Mouse (Mus musculus) spleen, postnatal 36 days (tissue): ENCODE results near the gene Tsr1.

Experiments
- DNase-seq, 2 experiments: peaks; one replicate each; pipeline ENCODE4 v3.0.0; 2022; ENCODE audit warnings: low spot score in 2 of 2, mixed read lengths in 1 of 2

The Tsr1 gene

DNA sequence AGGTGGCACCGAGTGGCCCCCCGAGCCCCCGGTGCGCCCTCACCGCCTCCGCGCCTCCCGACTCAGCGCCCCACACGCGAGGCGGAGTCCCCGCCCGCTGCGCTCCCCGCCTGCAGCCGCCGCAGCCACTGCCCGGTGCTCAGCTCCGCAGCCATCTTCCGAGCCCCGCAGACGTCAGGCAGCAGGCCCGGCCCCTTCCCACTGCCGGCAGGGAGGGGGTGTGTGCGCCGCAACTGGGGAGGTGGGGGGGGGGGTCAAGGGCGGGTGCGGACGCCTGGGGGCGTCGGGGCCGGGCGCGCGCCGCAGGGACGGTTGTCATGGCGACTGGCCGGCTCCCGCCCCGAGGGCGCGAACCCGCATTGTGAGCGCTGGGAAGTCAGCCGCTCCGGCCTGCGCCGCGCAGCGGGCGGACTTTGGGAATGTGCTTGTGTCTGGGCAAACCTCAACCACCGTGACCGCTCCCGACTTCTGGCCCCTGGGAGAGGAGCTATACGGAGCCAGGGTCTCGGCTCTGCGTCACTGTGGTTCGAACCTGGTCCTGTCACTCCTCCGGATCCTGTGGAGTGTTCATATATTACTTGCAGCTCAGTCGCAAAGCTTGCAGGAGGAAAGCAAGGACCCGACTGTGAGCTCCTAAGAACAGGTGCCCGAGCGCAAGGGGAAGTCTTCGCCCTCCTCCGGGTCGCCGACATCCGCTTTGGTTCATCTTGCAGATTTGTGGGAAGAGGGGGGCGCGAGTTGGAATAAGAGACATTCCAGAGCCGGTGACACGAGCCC, 782 bp upstream of the Tsr1 start, which contains the start of gene Sgsm2:
Gene Sgsm2, minus strand, starts transcription at position 160 of the 777 bp plus-strand sequence.
- DNase-seq, result peak; percentile 50 to 52

DNA sequence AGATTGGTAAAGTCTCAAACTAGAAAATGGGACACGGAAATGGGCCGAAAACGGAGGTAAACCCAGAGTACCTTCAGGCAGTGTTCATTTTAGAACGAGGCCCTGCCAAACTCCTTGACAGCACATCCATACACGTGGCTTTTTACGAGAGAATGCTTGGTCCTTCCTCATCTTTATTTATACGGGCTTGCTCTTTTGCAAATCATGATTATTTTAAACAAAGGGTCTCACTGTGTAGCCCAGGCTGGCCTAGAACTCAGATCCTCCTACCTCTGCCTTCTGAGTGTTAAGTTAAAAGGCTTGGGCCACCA, 601 bp downstream of the Tsr1 start:
- DNase-seq, result no peak

DNA sequence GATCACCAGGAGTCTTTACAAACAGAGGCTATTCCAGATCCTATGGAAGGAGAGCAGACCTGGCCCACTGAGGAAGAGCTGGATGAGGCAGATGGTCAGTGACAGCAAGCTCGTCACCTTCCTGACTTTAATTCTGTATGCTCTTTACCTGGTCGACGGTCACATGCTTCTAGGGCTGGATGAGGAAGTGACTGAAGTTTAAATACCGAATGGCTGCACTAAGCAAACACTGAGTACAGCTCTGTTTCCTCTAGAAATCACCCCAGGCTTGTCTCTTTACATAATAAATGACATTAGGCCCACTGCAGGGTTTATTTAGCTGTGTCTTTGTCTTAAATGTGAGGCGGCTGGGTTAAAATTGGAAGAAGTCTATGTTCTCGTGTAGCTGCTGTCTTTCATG, 3.7 kb downstream of the Tsr1 start:
- DNase-seq, result no peak

DNA sequence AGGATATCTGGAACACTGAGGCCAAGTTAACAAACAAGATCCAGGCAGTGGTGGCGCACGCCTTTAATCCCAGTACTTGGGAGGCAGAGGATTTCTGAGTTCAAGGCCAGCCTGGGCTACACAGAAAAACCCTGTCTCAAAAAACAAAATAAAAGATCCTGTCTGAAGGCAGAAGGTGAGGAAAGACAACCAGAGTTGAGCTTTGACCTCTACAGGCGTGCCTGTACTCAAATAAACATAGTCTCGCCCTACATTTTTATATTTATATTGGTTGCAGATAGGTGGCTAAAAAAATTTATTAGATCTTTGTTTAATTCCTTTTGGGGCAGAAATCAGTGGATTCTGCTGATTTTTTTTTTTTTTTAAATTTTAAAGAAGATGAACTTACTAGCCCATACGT, 4.5 kb downstream of the Tsr1 start:
- no peak for DNase-seq

DNA sequence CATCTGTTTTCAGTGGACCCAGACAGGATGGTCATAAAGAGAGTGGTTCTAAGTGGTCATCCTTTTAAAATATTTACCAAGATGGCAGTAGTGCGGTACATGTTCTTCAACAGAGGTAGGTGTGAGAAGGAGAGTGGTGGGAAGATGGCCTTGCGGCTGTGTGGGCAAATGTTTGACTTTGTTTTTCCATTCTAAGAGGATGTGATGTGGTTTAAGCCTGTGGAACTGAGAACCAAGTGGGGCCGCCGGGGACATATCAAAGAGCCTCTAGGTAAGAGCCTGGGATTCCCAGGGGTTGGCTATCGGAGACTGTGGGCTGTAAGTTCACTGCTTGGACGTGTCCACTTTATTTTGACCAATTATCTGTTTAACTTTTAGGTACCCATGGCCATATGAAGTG, 10.0 kb downstream of the Tsr1 start:
- no peak for DNase-seq

DNA sequence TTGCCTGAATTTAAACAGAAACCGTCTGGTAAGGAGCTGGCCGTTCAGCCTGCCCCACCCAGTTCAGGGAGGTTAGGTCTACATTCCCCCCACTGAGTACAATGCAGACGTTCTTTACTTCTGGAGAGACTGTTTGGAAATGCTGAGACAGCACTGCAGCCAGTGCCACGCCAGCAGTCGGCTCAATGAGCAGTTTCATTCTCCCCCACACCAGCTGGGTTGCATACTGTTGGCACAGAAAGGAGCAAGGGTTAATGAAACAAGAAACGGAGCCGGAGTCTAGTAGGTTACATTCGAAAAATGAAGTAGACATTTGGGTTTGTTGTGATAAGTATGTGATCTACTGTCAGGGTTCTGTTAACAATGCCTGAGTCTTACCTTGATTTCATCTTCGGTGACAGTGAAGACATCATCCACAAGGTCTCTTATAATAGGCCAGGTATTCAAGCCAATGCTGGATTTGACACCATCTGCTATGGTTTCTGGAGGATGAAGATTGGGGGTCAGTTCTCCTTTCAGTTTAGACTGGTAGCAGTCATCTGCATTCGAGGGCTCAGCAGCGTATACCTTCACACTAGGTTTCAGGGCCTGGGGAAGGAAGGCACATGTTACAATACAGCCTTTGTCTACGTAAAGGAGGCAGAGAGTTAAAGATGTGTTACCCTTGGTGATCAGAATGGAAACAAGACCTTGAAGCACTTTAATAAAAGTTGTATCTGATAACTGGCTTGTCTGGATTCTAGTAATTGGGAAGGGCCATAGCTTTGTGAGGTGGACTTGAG, 10.9 kb downstream of the Tsr1 start:
- no peak for DNase-seq

DNA sequence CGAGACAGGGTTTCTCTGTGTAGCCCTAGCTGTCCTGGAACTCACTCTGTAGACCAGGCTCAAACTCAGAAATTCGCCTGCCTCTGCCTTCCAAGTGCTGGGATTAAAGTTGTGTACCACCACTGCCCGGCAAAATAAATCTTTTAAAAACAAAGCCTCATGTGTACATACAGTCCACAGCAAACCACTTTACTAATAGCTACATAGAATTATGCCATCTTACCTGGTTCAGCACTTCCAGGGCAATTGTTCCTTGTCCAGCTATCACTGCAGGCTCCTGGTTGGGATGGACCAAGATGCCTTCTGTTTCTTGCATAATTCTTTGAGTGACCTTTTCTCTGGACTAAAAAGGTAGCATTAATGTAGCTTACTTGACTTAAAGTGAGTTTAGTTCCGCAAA, 12.1 kb downstream of the Tsr1 start:
- DNase-seq, result no peak

DNA sequence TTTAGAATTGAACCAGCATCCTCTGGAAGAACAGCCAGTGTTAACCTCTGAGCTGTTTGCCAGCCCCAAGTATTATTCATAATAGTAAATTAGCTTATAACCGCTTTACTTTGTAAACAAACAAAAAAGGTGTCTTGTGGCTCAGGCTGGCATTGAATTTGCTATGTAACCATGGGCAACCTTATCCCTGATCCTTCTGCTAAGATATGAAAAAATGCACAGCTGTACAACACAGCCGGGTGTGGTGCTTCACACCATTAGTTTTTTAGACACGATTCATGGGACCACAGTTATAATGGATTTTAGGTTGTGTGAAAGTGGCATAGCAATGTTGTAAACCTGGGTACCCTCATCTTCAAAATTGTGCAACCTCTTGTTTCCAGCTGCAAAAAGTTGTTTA, 14.6 kb downstream of the Tsr1 start:
- no peak for DNase-seq

DNA sequence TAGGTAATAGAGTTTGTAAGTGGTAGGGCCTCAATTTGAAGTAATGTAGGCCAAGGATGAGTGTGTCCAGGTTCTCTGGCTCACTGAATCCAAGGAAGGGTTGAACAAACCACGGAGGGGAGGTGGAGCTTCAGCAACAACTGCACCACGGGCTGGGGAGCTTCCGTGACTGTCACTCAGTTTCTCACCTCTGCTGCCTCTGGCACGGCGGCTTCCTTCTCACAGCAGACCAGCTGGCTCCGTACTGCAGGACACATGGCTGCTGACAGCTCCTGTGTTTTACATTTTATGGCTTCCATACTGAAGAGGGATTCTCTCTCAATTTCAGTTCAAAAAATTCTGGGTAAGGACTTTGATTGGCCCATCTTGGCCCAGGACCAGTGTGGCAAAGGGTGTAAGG, 21.4 kb downstream of the Tsr1 start:
- DNase-seq, result no peak

DNA sequence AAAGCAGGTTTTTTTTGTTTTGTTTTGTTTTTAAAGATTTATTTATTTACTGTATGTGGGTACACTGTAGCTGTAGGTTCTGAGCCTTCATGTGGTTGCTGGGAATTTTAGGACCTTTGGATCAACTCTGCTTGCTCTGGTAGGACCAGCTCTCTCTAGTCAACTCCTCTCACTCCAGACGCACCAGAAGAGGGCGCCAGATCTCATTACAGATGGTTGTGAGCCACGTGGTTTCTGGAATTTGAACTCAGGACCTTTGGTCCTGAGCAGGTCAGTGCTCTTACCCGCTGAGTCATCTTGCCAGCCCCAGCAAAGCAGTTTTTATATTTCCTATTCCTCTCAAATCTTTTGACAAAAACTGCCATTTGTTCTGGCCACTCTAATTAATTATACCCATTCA, 26.3 kb downstream of the Tsr1 start:
- DNase-seq, result peak; percentile 14 to 46

DNA sequence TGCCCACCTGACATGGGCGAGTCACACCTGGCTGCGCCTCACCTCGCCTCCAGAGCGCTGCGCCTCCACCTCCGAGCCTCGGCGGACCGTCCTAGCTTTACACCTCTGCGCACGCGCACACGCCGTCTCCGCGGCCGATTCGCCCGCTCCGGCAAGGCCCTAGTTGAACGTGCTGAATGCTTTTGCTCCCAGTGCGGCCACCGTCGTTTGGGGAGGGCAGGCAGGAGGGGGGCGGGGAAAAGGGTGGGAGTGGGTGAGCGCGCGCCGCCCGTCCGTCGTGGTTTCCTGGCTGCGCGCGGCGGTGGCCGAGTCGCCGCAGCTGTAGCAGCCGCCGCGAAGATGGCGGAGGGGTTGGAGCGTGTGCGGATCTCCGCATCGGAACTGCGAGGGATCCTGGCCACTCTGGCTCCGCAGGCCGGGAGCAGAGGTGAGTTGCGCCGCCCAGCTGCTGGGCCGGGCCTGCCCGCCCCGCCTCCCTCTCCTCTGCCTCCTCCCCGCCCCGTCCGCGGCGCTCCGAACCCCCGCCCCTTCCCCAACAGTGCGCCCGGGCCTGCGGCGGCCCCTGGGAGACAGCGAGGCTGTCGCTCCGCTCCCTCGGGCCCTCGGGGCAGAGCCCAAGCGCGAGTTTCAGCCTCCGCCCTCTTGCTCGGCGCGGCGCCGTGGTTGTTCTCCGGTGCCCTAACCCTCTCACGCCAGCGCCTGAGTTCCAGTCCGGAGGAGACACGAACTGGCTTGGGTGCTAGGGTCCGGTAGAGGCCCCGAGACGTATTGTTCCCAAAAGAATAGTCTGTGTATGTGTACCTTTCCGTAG, 27.9 kb downstream of the Tsr1 start, which contains the start of the genes Smg6 and Srr:
Gene Smg6, plus strand, starts transcription at position 247 of the 811 bp plus-strand sequence.
Gene Srr, minus strand, starts transcription at position 372 of the 811 bp plus-strand sequence.
- peak; percentile 93 to 96 for DNase-seq

DNA sequence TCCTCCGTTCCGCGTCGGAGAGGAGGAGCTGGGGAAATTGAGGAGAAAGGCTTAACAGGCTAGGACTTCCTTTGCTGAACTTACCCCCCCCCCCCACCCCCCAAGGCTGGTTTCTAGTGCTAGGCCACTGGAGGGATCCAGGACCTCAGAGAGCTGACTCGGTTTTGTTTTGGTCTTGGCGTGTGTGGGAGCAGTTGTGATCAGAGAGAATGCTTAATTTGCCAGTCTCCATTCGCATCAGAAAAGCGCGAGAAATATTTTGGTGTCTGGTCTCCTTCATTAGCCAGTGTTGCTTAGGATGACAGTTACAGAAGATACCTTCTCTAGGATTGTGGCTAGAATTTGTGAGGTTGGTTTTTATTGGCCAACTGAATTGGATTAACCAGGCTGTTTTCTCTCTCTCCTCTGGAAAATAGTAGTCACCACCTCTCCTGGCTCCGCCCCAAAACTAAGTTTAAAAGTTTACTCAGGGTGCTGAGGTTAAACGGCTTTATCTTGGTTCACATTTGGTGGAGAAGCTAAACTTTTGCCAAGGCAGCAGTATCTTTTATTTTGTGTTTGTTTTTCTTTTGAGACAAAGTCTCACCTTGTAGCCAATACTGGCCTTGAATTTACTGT, 28.6 kb downstream of the Tsr1 start:
- DNase-seq, result peak; percentile 45 to 73

DNA sequence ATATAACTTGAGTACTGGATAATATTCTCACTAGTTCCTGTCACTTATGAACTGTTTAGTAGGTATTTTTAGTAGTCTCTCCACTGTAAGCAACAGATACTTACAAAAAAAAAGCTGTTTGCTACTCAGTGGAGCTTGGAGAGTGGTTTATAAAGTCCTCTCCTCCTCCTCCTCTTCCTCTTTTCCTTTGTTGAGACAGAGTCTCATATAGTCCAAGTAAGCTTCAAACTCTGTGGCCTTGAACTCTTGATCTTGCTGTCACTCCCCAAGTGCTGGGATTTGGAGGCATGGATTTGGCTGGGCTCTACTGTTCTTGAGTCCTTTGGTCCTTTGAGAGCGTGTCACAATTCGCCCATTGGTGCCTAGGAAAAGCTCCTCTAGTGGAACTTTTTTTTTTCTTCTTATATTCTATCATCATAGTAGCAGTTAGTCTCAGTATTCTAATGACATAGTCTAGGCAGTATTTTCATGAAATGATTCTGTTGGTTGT, 29.4 kb downstream of the Tsr1 start:
- DNase-seq, result no peak

DNA sequence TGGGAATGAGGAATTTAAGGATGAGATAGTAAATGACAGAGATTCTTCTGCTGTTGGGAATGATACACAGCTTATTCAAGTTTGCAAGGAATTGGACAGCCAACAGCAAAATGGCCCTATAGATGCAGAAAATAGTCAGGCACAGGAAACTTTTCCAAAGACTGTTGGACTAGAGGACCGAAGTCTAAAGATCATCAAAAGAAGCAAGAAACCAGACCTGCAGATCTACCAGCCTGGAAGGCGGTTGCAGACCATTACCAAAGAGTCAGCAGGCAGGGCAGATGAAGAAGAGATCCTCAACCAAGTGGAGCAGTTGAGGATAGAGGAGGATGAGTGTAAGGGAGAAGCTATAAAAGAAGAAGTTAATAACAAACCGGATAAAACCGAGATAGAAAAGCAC, 31.2 kb downstream of the Tsr1 start:
- DNase-seq, result no peak

DNA sequence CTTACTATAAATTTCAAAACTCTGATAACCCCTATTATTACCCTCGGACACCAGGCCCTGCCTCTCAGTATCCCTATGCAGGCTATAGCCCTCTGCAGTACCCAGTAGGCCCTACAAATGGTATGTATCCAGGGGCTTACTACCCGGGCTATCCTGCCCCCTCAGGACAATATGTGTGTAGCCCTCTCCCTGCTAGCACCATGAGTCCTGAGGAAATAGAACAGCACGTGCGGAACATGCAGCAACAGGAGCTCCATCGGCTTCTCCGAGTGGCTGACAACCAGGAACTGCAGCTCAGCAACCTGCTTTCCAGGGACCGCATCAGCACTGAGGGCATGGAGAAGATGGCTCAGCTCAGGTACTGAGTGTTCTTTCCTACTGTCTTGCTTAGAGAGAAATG, 32.5 kb downstream of the Tsr1 start:
- no peak for DNase-seq

DNA sequence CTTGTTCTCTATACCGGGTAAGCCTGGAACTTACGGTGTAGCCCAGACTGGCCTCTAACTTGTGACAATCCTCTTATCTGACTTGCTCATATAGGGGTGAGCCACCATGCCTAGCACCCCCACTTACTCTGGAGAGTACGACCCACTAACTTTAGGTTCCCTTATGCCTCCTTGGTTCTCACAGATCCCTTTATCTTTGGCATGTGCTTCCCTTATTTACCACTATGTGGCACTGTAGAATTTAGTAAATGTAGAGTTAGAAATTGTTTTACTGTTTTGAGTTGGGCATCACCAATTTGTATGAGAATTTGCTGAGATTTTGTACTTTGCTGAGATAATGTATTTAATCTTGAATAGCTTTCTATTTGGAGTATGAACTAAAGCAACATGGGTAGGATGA, 48.5 kb downstream of the Tsr1 start:
- DNase-seq, result peak in 1 of 2 experiments; percentile 47

DNA sequence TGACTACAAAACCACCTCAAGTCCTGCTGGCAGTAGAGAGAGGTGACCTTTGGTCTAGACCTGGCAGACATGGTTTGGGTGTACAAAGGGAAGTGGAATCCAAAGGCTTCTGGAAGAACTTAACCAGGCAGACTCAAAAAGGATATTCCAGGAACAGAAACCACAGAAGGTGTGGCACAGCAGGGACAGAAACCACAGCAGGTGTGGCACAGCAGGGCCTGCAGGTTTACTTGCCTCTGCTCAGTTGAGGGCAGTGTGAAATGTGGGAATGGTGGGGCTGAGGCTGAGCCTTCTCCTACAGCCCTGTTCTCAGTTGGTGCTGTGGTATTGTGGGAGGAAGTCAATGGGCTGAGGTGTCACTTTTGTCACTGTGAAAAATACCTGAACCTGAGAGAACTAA, 57.0 kb downstream of the Tsr1 start:
- DNase-seq, result peak in 1 of 2 experiments; percentile 4

DNA sequence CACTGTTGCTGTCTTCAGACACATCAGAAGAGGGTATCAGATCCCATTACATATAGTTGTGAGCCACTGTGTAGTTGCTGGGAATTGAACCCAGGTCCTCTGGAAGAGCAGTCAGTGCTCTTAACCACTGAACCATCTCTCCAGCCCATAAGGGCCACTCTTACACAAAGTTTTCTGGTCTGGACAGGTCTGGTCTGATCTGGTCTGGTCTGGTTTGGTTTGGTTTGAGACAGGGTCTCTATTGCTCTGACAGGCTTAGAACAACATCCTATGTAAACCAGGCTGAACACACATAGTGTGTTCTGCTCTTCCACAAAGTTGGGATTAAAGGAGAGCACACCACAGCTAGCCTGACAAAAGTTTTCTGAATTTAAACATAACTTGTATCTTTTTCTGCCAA, 58.1 kb downstream of the Tsr1 start:
- DNase-seq, result no peak

DNA sequence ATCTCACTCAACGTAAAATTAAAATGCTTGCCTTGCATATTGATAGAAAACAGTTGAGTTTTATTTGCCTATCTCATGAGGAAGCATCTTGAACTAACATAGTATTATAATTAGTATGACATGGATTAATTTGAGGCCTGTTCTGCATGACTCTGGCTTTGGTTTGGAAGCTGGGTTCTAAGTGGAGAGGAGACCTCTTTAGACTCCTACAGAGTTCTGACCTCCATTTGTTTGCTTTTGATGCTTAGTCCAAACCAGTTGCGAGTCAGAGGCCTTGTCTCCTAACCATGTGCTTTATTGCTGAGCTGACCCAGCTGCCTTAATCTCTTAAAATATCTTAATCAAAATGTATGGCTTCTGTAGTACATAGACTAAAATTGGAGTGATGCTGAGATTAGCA, 59.7 kb downstream of the Tsr1 start:
- DNase-seq, result no peak
